Mouse (Mus musculus) limb, embryonic 11.5 days (tissue): ENCODE measurements around the gene Ramp3. TPM values are rescaled to one million over a fixed set of nuclear protein-coding genes. Genes with fewer than 3 reads are reported as not detected.

Experiments used
- ATAC-seq: fragments of 200-750 bp; cut with Nextera tagmentation; 2 replicates; pipeline ENCODE4 v1.8.0; 2017; ENCODE audit warnings: low read depth; ENCODE audit not compliant: insufficient number of reproducible peaks, low FRiP score, low TSS enrichment
- DNase-seq: peaks from one replicate; pipeline ENCODE4 v3.0.0-alpha.2; 2015; ENCODE audit warnings: low spot score
- H3K27ac ChIP-seq: fragments of 300-500 bp; sonication (generic); replicated peaks from 2 replicates; pipeline ENCODE4 v1.5.1; 2014; ENCODE audit warnings: low read depth, mild to moderate bottlenecking, low read length
- H3K27me3 ChIP-seq: fragments of 300-500 bp; sonication (generic); 2 replicates; pipeline ENCODE4 v1.6.1; 2014; ENCODE audit warnings: mild to moderate bottlenecking, low read length, mixed read lengths; ENCODE audit not compliant: control insufficient read depth, insufficient read depth
- H3K36me3 ChIP-seq: fragments of 300-500 bp; sonication (generic); 2 replicates; pipeline ENCODE4 v1.6.1; 2014; ENCODE audit warnings: mild to moderate bottlenecking, low read length, moderate library complexity, mixed read lengths; ENCODE audit not compliant: control insufficient read depth, insufficient read depth
- H3K4me1 ChIP-seq: fragments of 300-500 bp; sonication (generic); 2 replicates; pipeline ENCODE4 v1.6.1; 2014; ENCODE audit warnings: low read length, mixed read lengths; ENCODE audit not compliant: control insufficient read depth, insufficient read depth
- H3K4me2 ChIP-seq: fragments of 300-500 bp; sonication (generic); 2 replicates; pipeline ENCODE4 v1.6.1; 2014; ENCODE audit warnings: low read depth, mild to moderate bottlenecking, moderate library complexity; ENCODE audit not compliant: severe bottlenecking
- H3K4me3 ChIP-seq: fragments of 300-500 bp; sonication (generic); 2 replicates; pipeline ENCODE4 v1.5.1; 2014; ENCODE audit warnings: low read depth, low read length
- H3K9ac ChIP-seq: fragments of 300-500 bp; sonication (generic); 2 replicates; pipeline ENCODE4 v1.6.1; 2014; ENCODE audit warnings: mild to moderate bottlenecking, low read length
- H3K9me3 ChIP-seq: fragments of 300-500 bp; sonication (generic); 2 replicates; pipeline ENCODE4 v1.6.1; 2016; ENCODE audit warnings: low read length; ENCODE audit not compliant: control insufficient read depth
- WGBS: fragments of 180-500 bp; shearing (Covaris S2); extraction: QIAGEN DNeasy Blood & Tissue Kit; methylation state at CpG from one replicate; pipeline ENCODE4 v1.1.7; 2014; 5-methylcytosine and 5-hydroxymethylcytosine counted together
- polyA plus RNA-seq: library from polyadenylated mRNA; unstranded; fragments of >200 nt; fragmentation: Nextera tagmentation; extraction: Ambion mirVana; gene quantifications from 2 replicates; pipeline ENCODE4 v1.2.1, GENCODE M21; 2014

Ramp3 gene
- polyA plus RNA-seq, 1 experiment from 2014 or later, result 2.1 TPM

DNA sequence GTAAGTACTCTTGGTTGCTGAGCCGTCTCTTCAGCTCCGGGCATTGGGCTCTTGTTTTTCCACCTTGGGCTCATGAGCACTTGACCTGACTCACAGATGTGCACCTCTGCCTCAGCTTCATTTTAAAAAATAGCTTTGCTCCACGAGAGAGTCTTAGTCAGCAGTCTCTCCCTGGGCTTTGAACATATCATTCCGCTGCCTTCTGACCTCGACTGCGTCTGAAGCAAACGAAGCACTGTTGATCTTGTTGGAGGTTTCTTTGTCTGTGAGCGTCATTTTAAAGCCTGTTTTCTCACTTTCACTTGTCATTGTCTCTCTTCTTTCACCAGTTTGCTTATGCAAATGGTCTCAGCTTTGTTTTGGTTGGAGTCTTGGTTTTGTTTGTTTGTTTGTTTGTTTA is 38.2 kb downstream of the Ramp3 start:
- Histone ChIP-seq H3K27ac (no peak overlapping the region), H3K4me3 (no peak overlapping the region), H3K4me1 (no peaks in the 10 kb centered on the region), H3K27me3 (no peaks in the 10 kb centered on the region), H3K9ac (no peak overlapping the region), H3K9me3 (no peaks in the 10 kb centered on the region), H3K36me3 (no peaks in the 10 kb centered on the region), H3K4me2 (no peak overlapping the region)
- ATAC-seq (no peak), DNase-seq (no peak)
- 82% methylated on average over 8 of the region's 8 CpGs for WGBS

DNA sequence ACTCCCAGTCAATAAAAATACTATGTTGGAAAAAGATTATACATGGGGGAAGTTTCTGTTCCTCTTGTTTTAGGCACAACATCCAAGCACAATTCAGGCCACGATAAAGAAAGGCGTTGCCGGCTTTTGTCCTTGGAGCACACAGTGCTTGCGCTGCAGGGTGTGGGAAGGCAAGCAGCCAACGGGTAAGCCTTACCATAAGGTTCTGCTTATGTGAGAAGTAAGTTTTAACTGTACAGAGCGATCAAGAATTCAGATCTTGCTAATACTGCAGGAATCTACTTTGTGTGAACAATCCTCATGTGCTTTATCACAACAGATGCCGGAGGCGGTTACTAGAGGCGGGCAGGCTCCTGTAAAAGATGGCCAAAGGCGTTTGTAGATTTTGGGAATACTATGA is 39.4 kb downstream of the Ramp3 start:
- Histone ChIP-seq H3K9ac (no peak overlapping the region), H3K4me3 (no peak overlapping the region), H3K36me3 (no peaks in the 10 kb centered on the region), H3K27me3 (no peaks in the 10 kb centered on the region), H3K4me1 (no peaks in the 10 kb centered on the region), H3K4me2 (no peak overlapping the region), H3K27ac (no peak overlapping the region), H3K9me3 (no peaks in the 10 kb centered on the region)
- DNase-seq, result no peak
- WGBS, result 87% methylated on average over 10 of the region's 10 CpGs
- ATAC-seq, result no peak

DNA sequence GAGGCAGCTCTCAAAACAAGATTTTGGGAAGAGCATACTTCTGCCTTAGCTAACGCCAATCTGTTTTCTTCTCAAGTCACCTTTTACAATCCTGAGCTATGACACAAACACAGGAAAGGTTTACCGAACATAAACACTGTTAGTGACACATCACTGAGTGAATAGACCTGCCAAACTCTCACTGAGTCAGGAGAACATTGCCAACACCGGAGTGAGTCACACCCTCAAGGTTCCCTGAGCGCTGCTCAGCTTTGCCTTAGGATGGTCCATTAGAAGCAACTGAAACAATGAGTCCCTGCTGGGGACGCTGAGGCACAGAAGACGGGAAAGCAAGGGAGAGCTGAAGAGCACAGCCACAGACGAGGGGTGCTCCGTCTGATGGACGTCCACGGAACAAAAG is 40.0 kb downstream of the Ramp3 start:
- Histone ChIP-seq H3K4me2 (no peak overlapping the region), H3K27me3 (no peaks in the 10 kb centered on the region), H3K4me1 (no peaks in the 10 kb centered on the region), H3K4me3 (no peak overlapping the region), H3K27ac (no peak overlapping the region), H3K9ac (no peak overlapping the region), H3K9me3 (no peaks in the 10 kb centered on the region), H3K36me3 (no peaks in the 10 kb centered on the region)
- WGBS, result 82% methylated on average over 10 of the region's 10 CpGs
- ATAC-seq (no peak), DNase-seq (no peak)

DNA sequence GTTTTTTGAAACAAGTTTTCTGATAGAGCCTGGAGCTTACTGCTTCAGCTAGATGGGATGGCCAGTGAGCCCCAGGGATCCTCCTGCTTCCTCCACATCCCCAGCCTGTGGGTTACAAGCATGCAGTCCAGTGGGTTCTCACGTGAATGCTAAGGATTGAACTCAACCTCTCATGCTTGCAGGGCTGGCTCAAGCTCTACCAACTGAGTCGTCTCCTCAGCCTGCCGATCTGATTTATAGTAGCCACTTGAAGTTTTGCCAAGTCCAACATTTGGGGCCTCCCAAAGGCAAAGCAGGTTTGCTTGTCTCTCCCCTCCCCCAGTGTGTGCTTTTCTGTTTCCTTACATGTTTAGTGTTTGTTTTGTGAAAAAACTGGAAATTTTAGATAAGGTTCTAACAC is 43.9 kb downstream of the Ramp3 start:
- no peak for DNase-seq
- ATAC-seq, result no peak

DNA sequence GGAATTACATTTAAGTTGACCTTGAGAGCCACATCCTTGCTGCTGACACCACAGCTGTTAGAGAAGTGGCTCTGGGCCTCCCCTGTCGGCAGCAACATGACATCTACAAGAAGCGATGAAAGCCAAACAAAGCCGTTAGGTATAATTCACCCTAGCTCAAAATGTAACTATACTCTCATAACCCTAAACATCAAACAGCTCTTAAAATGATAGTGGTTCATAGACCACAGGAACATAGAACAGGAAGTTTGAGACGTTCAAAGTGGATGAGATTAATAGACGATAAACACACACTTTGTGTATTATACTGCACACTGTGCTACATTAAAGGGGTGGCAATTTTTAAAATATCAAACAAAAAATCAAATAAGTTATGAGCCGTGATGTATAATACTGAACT is 46.5 kb downstream of the Ramp3 start:
- H3K4me3 ChIP-seq, result no peak overlapping the region
- no peaks in the 10 kb centered on the region for H3K36me3 ChIP-seq
- H3K4me1 ChIP-seq, result no peaks in the 10 kb centered on the region
- no peaks in the 10 kb centered on the region for H3K27me3 ChIP-seq
- no peak overlapping the region for H3K27ac ChIP-seq
- H3K9me3 ChIP-seq, result no peaks in the 10 kb centered on the region
- 86% methylated on average over 6 of the region's 6 CpGs for WGBS
- no peak overlapping the region for H3K4me2 ChIP-seq
- DNase-seq, result no peak
- no peak for ATAC-seq
- no peak overlapping the region for H3K9ac ChIP-seq

More for the DNA sequence above, 43.9 kb downstream of the Ramp3 start:
- Histone ChIP-seq H3K9me3 (no peaks in the 10 kb centered on the region), H3K9ac (no peak overlapping the region), H3K27ac (no peak overlapping the region), H3K27me3 (no peaks in the 10 kb centered on the region), H3K4me2 (no peak overlapping the region), H3K36me3 (no peaks in the 10 kb centered on the region), H3K4me3 (no peak overlapping the region), H3K4me1 (no peaks in the 10 kb centered on the region)
- WGBS, result 54% methylated on average over 3 of the region's 3 CpGs

DNA sequence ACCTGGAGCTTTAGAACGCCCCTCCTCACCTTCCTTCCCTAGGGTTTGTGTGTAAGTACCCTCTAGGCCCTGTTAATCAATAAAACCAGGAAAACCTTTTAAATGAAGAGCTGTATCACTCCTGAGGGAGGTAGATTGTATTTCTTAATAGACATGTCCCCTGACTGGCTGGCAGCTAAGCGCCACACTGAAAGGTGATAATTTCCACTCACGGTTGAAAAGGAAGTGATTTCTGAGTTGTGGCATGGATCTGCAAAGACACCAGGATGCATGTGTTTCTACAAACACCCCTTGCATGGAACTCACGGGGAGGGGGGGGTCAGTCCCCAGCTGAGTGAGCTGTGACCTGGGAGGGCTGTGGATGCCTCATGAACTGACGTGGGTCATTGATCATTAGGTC is 47.2 kb downstream of the Ramp3 start:
- no peak for ATAC-seq
- Histone ChIP-seq H3K4me2 (no peak overlapping the region), H3K27ac (no peak overlapping the region), H3K36me3 (no peaks in the 10 kb centered on the region), H3K4me1 (no peaks in the 10 kb centered on the region), H3K27me3 (no peaks in the 10 kb centered on the region), H3K9ac (no peak overlapping the region), H3K4me3 (no peak overlapping the region), H3K9me3 (no peaks in the 10 kb centered on the region)
- WGBS, result 70% methylated on average over 5 of the region's 5 CpGs
- DNase-seq, result no peak

DNA sequence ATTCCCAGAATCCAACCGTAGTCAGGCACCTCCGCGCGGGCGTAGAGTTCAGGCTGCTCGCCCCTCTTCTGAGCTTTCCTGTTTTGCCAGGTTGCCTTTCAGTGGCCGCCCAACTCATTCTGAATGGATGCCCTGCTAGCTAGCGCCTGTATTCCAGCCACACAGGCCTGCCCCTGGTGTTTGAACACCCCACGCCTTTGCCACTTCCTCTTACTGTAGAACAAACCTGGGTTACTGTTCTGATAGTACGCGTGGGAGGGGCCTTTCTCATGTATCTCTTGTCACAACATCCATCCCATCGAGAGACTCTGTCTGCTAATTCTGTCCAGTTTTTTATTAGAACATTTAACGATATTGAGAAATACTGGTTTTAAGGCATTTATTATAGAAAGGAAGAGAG is 48.5 kb downstream of the Ramp3 start:
- Histone ChIP-seq H3K36me3 (no peaks in the 10 kb centered on the region), H3K9me3 (no peaks in the 10 kb centered on the region), H3K4me3 (no peak overlapping the region), H3K9ac (no peak overlapping the region), H3K27me3 (no peaks in the 10 kb centered on the region), H3K27ac (no peak overlapping the region), H3K4me1 (no peaks in the 10 kb centered on the region), H3K4me2 (no peak overlapping the region)
- WGBS, result 95% methylated on average over 13 of the region's 13 CpGs
- no peak for ATAC-seq
- DNase-seq, result no peak

DNA sequence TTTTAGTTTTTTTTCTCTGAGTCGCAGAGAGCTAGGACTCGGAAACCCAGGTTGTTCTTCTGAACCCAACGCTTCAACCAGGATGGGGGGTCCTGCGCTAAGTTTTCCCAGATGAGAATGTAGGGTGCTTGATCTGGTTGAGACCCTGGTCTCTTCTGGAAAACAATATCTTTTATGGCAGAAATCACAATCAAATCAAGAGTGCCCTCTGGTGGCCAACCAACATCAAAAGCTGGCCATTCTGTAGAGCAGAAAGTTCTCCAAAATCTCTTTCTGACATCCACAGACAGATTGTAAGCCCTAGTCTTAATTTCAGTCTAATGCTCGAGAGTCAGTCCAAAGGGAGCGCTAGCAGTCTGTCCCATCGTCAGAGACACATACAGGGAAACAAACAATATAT is 50.1 kb downstream of the Ramp3 start:
- H3K4me3 ChIP-seq, result no peak overlapping the region
- no peak overlapping the region for H3K9ac ChIP-seq
- no peaks in the 10 kb centered on the region for H3K9me3 ChIP-seq
- WGBS, result 90% methylated on average over 7 of the region's 7 CpGs
- no peak overlapping the region for H3K4me2 ChIP-seq
- H3K27ac ChIP-seq, result no peak overlapping the region
- no peaks in the 10 kb centered on the region for H3K27me3 ChIP-seq
- DNase-seq, result no peak
- no peak for ATAC-seq
- H3K36me3 ChIP-seq, result no peaks in the 10 kb centered on the region
- no peaks in the 10 kb centered on the region for H3K4me1 ChIP-seq

DNA sequence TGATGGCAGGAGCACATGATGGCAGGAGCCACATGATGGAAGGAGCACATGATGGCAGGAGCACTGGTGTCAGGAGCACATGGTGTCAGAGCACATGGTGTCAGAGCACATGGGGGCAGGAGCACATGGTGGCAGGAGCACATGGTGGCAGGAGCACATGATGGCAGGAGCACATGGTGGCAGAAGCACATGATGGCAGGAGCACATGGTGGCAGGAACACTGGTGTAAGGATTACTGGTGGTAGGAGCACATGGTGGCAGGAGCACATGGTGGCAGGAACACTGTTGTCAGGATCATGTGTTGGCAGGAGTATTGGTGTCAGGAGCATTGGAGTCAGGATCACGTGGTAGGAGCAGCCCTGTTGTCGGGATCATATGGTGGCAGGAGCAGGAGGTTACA is 52.1 kb downstream of the Ramp3 start:
- Histone ChIP-seq H3K9ac (no peak overlapping the region), H3K4me2 (no peak overlapping the region), H3K27me3 (no peaks in the 10 kb centered on the region), H3K4me3 (no peak overlapping the region), H3K27ac (no peak overlapping the region), H3K36me3 (no peaks in the 10 kb centered on the region), H3K9me3 (no peaks in the 10 kb centered on the region), H3K4me1 (no peaks in the 10 kb centered on the region)
- DNase-seq, result no peak
- no peak for ATAC-seq
- 67% methylated on average over 2 of the region's 2 CpGs for WGBS
